Mouse (Mus musculus) bone marrow, adult 2 months (tissue): ENCODE measurements around the gene Cacna1c.

Experiments
- CTCF ChIP-seq: fragments of 200-500 bp; IDR thresholded peaks from 2 replicates; pipeline ENCODE4 v1.5.1; 2011; ENCODE audit warnings: low read length, control low read depth; ENCODE audit not compliant: control insufficient read depth, insufficient read depth
- POLR2A ChIP-seq: fragments of 200-500 bp; IDR thresholded peaks from 2 replicates; pipeline ENCODE4 v1.6.1; 2011; ENCODE audit warnings: low read depth, mild to moderate bottlenecking, control low read depth, low read length, borderline replicate concordance; ENCODE audit not compliant: control insufficient read depth

GRCm38 (mm10) chr6:118983471-118984040, 212.7 kb downstream of the Cacna1c start:
- TF ChIP-seq CTCF (no peak), POLR2A (no peak)
